Mouse (Mus musculus) embryonic facial prominence, embryonic 14.5 days (tissue): ENCODE data around the gene Rpusd4. TPM values are rescaled to one million over a fixed set of nuclear protein-coding genes. Genes with fewer than 3 reads are reported as not detected.
A peak's percentile ranks its signal among the peaks of the same experiment; 100 is the strongest.

Experiments used
- ATAC-seq: fragments of 200-750 bp; cut with Nextera tagmentation; 2 replicates; pipeline ENCODE4 v1.8.0; 2017; ENCODE audit warnings: low read depth, moderate number of reproducible peaks, moderate TSS enrichment
- DNase-seq: peaks from one replicate; pipeline ENCODE4 v3.0.0-alpha.2; 2015; ENCODE audit warnings: low spot score
- H3K27ac ChIP-seq: fragments of 300-500 bp; sonication (generic); replicated peaks from 2 replicates; pipeline ENCODE4 v1.5.1; 2014; ENCODE audit warnings: low read depth, mild to moderate bottlenecking, low read length, moderate library complexity
- H3K27me3 ChIP-seq: fragments of 300-500 bp; sonication (generic); replicated peaks from 2 replicates; pipeline ENCODE4 v1.6.1; 2014; ENCODE audit warnings: low read length; ENCODE audit not compliant: control insufficient read depth, insufficient read depth
- H3K36me3 ChIP-seq: fragments of 300-500 bp; sonication (generic); 2 replicates; pipeline ENCODE4 v1.6.1; 2014; ENCODE audit warnings: low read length, mixed read lengths; ENCODE audit not compliant: control insufficient read depth, insufficient read depth
- H3K4me1 ChIP-seq: fragments of 300-500 bp; sonication (generic); 2 replicates; pipeline ENCODE4 v1.6.1; 2014; ENCODE audit warnings: antibody characterized with exemption, low read length; ENCODE audit not compliant: control insufficient read depth, insufficient read depth
- H3K4me2 ChIP-seq: fragments of 300-500 bp; sonication (generic); 2 replicates; pipeline ENCODE4 v1.6.1; 2014; ENCODE audit warnings: low read depth, mild to moderate bottlenecking, low read length, moderate library complexity, mixed read lengths
- H3K4me3 ChIP-seq: fragments of 300-500 bp; sonication (generic); 2 replicates; pipeline ENCODE4 v1.5.1; 2014; ENCODE audit warnings: low read depth, mild to moderate bottlenecking, low read length
- H3K9ac ChIP-seq: fragments of 300-500 bp; sonication (generic); 2 replicates; pipeline ENCODE4 v1.6.1; 2014; ENCODE audit warnings: low read depth, mild to moderate bottlenecking, low read length, moderate library complexity, mixed read lengths
- H3K9me3 ChIP-seq: fragments of 300-500 bp; sonication (generic); 2 replicates; pipeline ENCODE4 v1.6.1; 2016; ENCODE audit warnings: low read length; ENCODE audit not compliant: control insufficient read depth
- WGBS: fragments of 180-500 bp; shearing (Covaris S2); extraction: QIAGEN DNeasy Blood & Tissue Kit; methylation state at CpG from one replicate; pipeline ENCODE4 v1.1.7; 2014; 5-methylcytosine and 5-hydroxymethylcytosine counted together
- polyA plus RNA-seq: library from polyadenylated mRNA; unstranded; fragments of >200 nt; fragmentation: Nextera tagmentation; extraction: Ambion mirVana; gene quantifications from 2 replicates; pipeline ENCODE4 v1.2.1, GENCODE M21; 2014

Rpusd4 gene
- polyA plus RNA-seq, 1 experiment from 2014 or later, result 23.4 TPM

GRCm38 (mm10) chr9:35317233-35317980, 49.7 kb downstream of the Rpusd4 start:
- Histone ChIP-seq H3K36me3 (no peaks in the 10 kb centered on the region), H3K27me3 (no peaks in the 10 kb centered on the region), H3K4me2 (no peak overlapping the region), H3K4me1 (peaks cover 37% of the 10 kb centered on the region), H3K9ac (no peak overlapping the region), H3K9me3 (no peaks in the 10 kb centered on the region), H3K27ac (no peak overlapping the region), H3K4me3 (no peak overlapping the region)
- ATAC-seq (peak; percentile 62; the same call in 1 of the 2 replicates), DNase-seq (peak; percentile 56)
- WGBS, result 40% methylated on average over 9 of the region's 9 CpGs

- Histone ChIP-seq H3K9ac (no peak overlapping the region), H3K9me3 (no peaks in the 10 kb centered on the region), H3K4me3 (no peak overlapping the region), H3K27me3 (no peaks in the 10 kb centered on the region), H3K36me3 (no peaks in the 10 kb centered on the region), H3K4me1 (peaks cover 27% of the 10 kb centered on the region), H3K4me2 (no peak overlapping the region), H3K27ac (no peak overlapping the region)
- 24% methylated on average over 9 of the region's 9 CpGs for WGBS
- ATAC-seq (peak; percentile 42; the same call in 1 of the 2 replicates), DNase-seq (peak; percentile 68)
These were observed 51.0 kb downstream of the Rpusd4 start for GRCm38 (mm10) chr9:35318537-35319172.

GRCm38 (mm10) chr9:35320288-35320687, 52.6 kb downstream of the Rpusd4 start:
- no peak overlapping the region for H3K4me3 ChIP-seq
- H3K4me2 ChIP-seq, result no peak overlapping the region
- no peak for ATAC-seq
- no peak overlapping the region for H3K27ac ChIP-seq
- no peaks in the 10 kb centered on the region for H3K9me3 ChIP-seq
- H3K9ac ChIP-seq, result no peak overlapping the region
- H3K36me3 ChIP-seq, result no peaks in the 10 kb centered on the region
- H3K27me3 ChIP-seq, result no peaks in the 10 kb centered on the region
- peaks cover 33% of the 10 kb centered on the region for H3K4me1 ChIP-seq
- 83% methylated on average over 4 of the region's 4 CpGs for whole genome bisulfite sequencing
- no peak for DNase-seq

GRCm38 (mm10) chr9:35323974-35324373, 56.3 kb downstream of the Rpusd4 start:
- Histone ChIP-seq H3K4me3 (no peak overlapping the region), H3K4me1 (peaks cover 29% of the 10 kb centered on the region), H3K36me3 (no peaks in the 10 kb centered on the region), H3K4me2 (no peak overlapping the region), H3K9me3 (no peaks in the 10 kb centered on the region), H3K9ac (no peak overlapping the region), H3K27ac (no peak overlapping the region), H3K27me3 (no peaks in the 10 kb centered on the region)
- no peak for DNase-seq
- WGBS, result 50% methylated on average over 4 of the region's 4 CpGs
- no peak for ATAC-seq

GRCm38 (mm10) chr9:35324571-35324970, 56.9 kb downstream of the Rpusd4 start:
- no peak for ATAC-seq

GRCm38 (mm10) chr9:35326644-35327263, 59.1 kb downstream of the Rpusd4 start:
- Histone ChIP-seq H3K4me3 (no peak overlapping the region), H3K36me3 (no peaks in the 10 kb centered on the region), H3K9ac (no peak overlapping the region), H3K27me3 (no peaks in the 10 kb centered on the region), H3K27ac (peak overlapping the region; percentile 71), H3K9me3 (no peaks in the 10 kb centered on the region), H3K4me1 (peaks cover 53% of the 10 kb centered on the region), H3K4me2 (no peak overlapping the region)
- WGBS, result 24% methylated on average over 7 of the region's 7 CpGs
- DNase-seq (peak; percentile 78), ATAC-seq (0 out of 2 replicates have a peak, but pooled peaks have one; percentile 27)

More at GRCm38 (mm10) chr9:35324571-35324970, 56.9 kb downstream of the Rpusd4 start:
- no peaks in the 10 kb centered on the region for H3K9me3 ChIP-seq
- H3K4me1 ChIP-seq, result peaks cover 33% of the 10 kb centered on the region
- H3K4me3 ChIP-seq, result no peak overlapping the region
- H3K27ac ChIP-seq, result no peak overlapping the region
- no peak for DNase-seq
- H3K27me3 ChIP-seq, result no peaks in the 10 kb centered on the region
- H3K36me3 ChIP-seq, result no peaks in the 10 kb centered on the region
- H3K4me2 ChIP-seq, result no peak overlapping the region
- 45% methylated on average over 2 of the region's 2 CpGs for WGBS
- H3K9ac ChIP-seq, result no peak overlapping the region

Other genes starting within 250 kb of the Rpusd4 start
- gene St3gal4, start 148.6 kb upstream of the Rpusd4 start, polyA plus RNA-seq, result 31.0 and 35.2 TPM in 2 replicates
- gene Dcps, start 91.8 kb upstream of the Rpusd4 start, polyA plus RNA-seq, result 59.3 and 68.7 TPM in 2 replicates
- gene Srpr, start 67.7 kb upstream of the Rpusd4 start, polyA plus RNA-seq, result 161 and 167 TPM in 2 replicates
- gene Tirap, start 67.6 kb upstream of the Rpusd4 start, polyA plus RNA-seq, result 10.0 and 10.8 TPM in 2 replicates
- gene Foxred1, start 56.8 kb upstream of the Rpusd4 start, polyA plus RNA-seq, result 27.2 and 30.0 TPM in 2 replicates
- gene Fam118b, start 60 bp upstream of the Rpusd4 start, polyA plus RNA-seq, result 37.3 and 39.7 TPM in 2 replicates
- gene Cdon, start 153.3 kb downstream of the Rpusd4 start, polyA plus RNA-seq, result 15.8 and 19.7 TPM in 2 replicates